Mouse (Mus musculus) testis, adult 2 months (tissue): ENCODE measurements around the gene Cryba1. TPM values are rescaled to one million over a fixed set of nuclear protein-coding genes. Genes with fewer than 3 reads are reported as not detected.
A peak's percentile ranks its signal among the peaks of the same experiment; 100 is the strongest.

ENCODE experiments used
- H3K27ac ChIP-seq: fragments of 200-500 bp; 2 replicates; pipeline ENCODE4 v1.5.1; 2012; ENCODE audit warnings: low read depth, low read length; ENCODE audit not compliant: control insufficient read depth, insufficient read depth
- H3K27me3 ChIP-seq: fragments of 200-500 bp; 2 replicates; pipeline ENCODE4 v1.6.1; 2012; ENCODE audit warnings: mild to moderate bottlenecking, low read length, moderate library complexity; ENCODE audit not compliant: control insufficient read depth, insufficient read depth
- H3K36me3 ChIP-seq: fragments of 200-500 bp; 2 replicates; pipeline ENCODE4 v1.6.1; 2012; ENCODE audit warnings: mild to moderate bottlenecking, low read length; ENCODE audit not compliant: control insufficient read depth, insufficient read depth
- H3K4me1 ChIP-seq: fragments of 200-500 bp; 2 replicates; pipeline ENCODE4 v1.6.1; 2012; ENCODE audit warnings: low read length; ENCODE audit not compliant: control insufficient read depth, insufficient read depth
- H3K4me3 ChIP-seq: fragments of 200-500 bp; 2 replicates; pipeline ENCODE4 v1.5.1; 2012; ENCODE audit warnings: low read depth, mild to moderate bottlenecking, low read length, moderate library complexity, mixed read lengths; ENCODE audit not compliant: control insufficient read depth
- CTCF ChIP-seq: fragments of 200-500 bp; IDR thresholded peaks from 2 replicates; pipeline ENCODE4 v1.5.1; 2012; ENCODE audit warnings: low read depth, mild to moderate bottlenecking, inconsistent platforms, low read length, moderate library complexity; ENCODE audit not compliant: control insufficient read depth, insufficient read depth, insufficient replicate concordance
- POLR2A ChIP-seq: fragments of 200-500 bp; IDR thresholded peaks from 2 replicates; pipeline ENCODE4 v1.6.1; 2012; ENCODE audit warnings: low read depth, mild to moderate bottlenecking, inconsistent platforms, low read length, moderate library complexity; ENCODE audit not compliant: control insufficient read depth
- polyA plus RNA-seq: library from polyadenylated mRNA; depleted of rRNA; stranded (reverse); fragments of >200 nt; gene quantifications from 2 replicates; pipeline ENCODE4 v1.2.3, GENCODE M21; 2012

The Cryba1 gene
- polyA plus RNA-seq, 1 experiment: not detected

DNA sequence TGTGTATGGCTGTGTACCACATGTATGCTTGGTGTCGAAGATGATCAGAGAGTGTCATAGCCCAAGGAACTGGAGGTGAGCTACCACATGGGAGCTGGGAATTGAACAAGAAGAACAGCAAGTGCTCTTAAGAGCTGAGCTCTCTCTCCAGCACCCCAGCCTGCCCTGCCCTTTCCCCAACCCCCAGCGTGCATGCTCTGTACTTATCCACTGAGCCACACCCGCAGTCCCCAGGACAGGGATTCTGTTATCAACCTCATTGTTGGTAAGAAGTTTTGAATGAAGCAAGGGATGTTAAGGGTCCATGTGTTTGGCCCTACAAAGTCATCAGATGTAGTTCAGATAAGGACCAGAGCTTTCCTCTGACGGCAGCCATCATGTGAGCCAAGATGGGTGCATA is 21.6 kb upstream of the Cryba1 start:
- Histone ChIP-seq H3K36me3 (no peaks in the 10 kb centered on the region), H3K27ac (no peak overlapping the region), H3K27me3 (no peaks in the 10 kb centered on the region), H3K4me1 (no peaks in the 10 kb centered on the region), H3K4me3 (no peak overlapping the region)
- TF ChIP-seq CTCF (no peak), POLR2A (no peak)

DNA sequence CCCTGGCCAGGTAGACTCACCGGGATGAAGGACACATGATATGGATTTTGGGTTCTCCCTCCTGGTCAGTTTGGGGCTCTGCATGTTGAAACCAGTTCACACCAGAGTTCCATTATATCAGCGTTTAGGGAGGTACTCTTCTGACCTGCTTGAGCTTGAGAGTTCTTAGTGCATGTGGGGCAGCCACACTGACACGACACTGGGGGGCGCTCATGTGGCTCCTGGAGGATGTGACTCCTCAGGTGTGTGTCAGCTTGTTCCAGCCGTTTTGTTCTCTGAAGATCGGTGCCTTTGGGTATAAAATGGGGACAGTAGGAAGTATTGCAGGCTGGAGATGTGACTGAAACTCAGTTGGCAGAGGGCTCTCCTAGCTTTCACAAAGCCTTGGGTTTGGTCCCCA is 18.9 kb upstream of the Cryba1 start:
- no peaks in the 10 kb centered on the region for H3K4me1 ChIP-seq
- no peaks in the 10 kb centered on the region for H3K36me3 ChIP-seq
- H3K27ac ChIP-seq: no peak overlapping the region
- no peaks in the 10 kb centered on the region for H3K27me3 ChIP-seq
- no peak overlapping the region for H3K4me3 ChIP-seq
- TF ChIP-seq POLR2A: no peak
- peak; percentile 15; the same call in 1 of the 2 replicates for TF ChIP-seq CTCF

DNA sequence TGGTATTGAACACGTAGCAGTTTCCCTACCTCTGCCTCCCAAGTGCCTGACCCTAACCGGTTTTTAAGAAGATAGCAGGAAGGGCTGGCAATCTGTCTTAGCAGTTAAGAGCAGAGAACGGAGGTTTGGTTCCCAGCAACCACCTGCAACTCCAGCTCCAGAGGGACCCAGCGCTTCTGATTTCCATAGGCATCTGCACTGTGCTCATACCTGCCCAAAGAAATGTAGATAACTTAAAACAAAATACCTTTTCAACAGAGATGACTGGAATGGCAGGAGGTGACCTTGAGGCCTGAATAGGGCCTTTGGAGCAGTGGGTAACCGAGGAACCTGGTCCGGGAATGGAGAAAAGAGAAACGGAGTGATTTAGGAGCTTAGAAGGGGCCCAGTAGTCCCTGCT is 13.5 kb upstream of the Cryba1 start:
- Histone ChIP-seq H3K36me3 (no peaks in the 10 kb centered on the region), H3K4me1 (no peaks in the 10 kb centered on the region), H3K27me3 (no peaks in the 10 kb centered on the region), H3K27ac (no peak overlapping the region), H3K4me3 (no peak overlapping the region)
- TF ChIP-seq CTCF: no peak
- TF ChIP-seq POLR2A: no peak

DNA sequence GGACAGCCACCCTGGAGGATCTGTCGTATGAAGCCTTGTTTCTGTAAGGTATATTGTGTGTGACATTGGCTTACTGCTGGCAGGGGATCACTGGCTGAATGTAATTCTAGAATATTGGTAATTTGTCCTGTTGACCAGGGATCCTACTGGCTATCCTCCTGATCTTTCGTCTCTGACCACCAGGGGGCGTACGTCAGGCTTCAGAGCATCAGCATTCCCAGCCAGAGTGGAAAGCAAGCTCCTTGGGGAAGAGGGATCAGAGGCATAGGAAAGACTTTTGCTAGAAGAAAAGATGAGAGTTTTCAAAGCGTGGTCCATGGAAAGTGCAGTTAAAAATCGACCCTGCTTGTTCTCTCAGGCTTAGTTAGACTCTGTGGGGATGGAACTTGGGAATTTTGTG is 12.2 kb upstream of the Cryba1 start:
- H3K27me3 ChIP-seq: no peaks in the 10 kb centered on the region
- H3K27ac ChIP-seq: no peak overlapping the region
- TF ChIP-seq CTCF (peak; percentile 95), POLR2A (no peak)
- no peaks in the 10 kb centered on the region for H3K36me3 ChIP-seq
- H3K4me1 ChIP-seq: no peaks in the 10 kb centered on the region
- H3K4me3 ChIP-seq: no peak overlapping the region

DNA sequence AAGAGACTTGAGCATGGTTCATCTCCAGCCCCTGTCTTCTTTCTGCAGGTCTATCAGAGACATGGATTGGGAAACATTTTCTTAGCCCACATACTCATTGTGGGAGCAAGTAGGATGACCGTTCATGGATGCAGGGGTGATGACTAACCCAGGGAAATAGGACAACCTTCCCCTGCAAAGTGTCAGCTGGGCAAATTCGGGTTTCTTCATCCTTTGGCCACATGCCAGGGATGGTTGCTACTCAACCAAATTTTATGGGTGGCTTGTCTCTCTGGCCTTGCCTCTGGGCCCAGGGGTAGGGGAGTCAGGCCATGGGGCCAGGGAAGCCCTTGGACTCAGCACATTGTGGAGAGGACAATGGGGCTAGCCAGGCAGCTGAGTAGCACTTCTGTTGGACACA is 3.5 kb upstream of the Cryba1 start:
- TF ChIP-seq CTCF (no peak), POLR2A (no peak)
- H3K27ac ChIP-seq: no peak overlapping the region

DNA sequence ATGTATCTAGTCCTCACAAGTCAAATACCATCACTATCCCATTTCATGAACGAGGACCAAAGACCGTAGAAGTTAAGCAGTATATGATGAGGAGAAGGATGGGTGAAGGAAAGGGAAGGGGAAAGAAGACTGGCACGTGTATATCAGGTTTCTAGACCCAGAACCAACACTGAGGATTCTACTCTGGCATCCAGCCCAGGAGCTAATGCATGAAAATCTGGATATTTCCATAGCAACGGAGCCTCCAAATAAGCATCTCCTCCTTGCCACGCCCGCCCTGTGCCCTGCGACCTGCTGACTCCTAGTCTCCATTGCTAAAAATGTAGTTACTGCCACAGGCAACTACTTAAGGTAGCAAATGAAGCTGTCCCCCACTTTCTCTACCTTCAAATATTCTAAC is 317 bp downstream of the Cryba1 start:
- TF ChIP-seq POLR2A: no peak
- no peaks in the 10 kb centered on the region for H3K4me1 ChIP-seq
- no peaks in the 10 kb centered on the region for H3K27me3 ChIP-seq
- H3K27ac ChIP-seq: no peak overlapping the region
- no peaks in the 10 kb centered on the region for H3K36me3 ChIP-seq
- no peak overlapping the region for H3K4me3 ChIP-seq

More for the DNA sequence above, 3.5 kb upstream of the Cryba1 start:
- H3K4me1 ChIP-seq: no peaks in the 10 kb centered on the region
- H3K36me3 ChIP-seq: no peaks in the 10 kb centered on the region
- no peak overlapping the region for H3K4me3 ChIP-seq
- H3K27me3 ChIP-seq: no peaks in the 10 kb centered on the region

DNA sequence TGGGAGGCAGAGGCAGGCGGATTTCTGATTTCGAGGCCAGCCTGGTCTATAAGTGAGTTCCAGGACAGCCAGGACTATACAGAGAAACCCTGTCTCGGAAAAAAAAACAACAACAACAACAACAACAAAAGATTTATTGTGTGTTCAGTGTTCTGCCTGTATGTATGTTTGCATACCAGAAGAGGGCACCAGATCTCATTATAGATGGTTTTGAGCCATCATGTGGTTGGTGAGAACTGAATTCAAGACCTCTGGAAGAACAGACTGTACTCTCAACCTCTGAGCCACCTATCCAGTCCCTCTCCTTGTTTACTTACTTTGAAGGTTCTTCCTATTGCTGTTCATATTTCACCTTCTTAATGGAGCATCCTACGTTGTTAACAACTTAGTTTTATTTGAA is 3.7 kb downstream of the Cryba1 start:
- no peak overlapping the region for H3K4me3 ChIP-seq
- no peaks in the 10 kb centered on the region; the same call in 1 of the 2 replicates for H3K36me3 ChIP-seq
- H3K27me3 ChIP-seq: no peaks in the 10 kb centered on the region
- no peaks in the 10 kb centered on the region for H3K4me1 ChIP-seq
- no peak overlapping the region for H3K27ac ChIP-seq
- no peak for TF ChIP-seq CTCF
- no peak for TF ChIP-seq POLR2A

DNA sequence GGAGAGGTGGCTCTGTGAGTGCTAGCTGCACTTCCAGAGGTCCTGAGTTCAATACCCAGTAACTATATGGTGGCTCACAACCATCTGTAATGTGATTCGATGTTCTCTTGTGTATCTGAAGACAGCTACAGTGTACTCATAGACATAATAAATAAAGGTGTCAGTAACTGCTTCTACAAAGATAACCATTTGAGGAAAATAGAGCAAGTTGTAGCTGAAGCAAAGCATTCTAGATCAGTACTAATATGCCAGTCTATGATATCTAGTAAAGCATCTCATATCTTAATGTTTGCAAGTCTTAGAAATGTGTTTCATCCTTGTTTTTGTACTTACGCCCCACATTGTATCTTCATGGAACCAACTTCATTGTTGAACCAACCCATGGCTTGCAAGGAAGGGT is 6.0 kb downstream of the Cryba1 start:
- no peaks in the 10 kb centered on the region for H3K27me3 ChIP-seq
- no peak overlapping the region for H3K4me3 ChIP-seq
- H3K4me1 ChIP-seq: no peaks in the 10 kb centered on the region
- H3K27ac ChIP-seq: no peak overlapping the region
- TF ChIP-seq CTCF (no peak), POLR2A (no peak)
- H3K36me3 ChIP-seq: no peaks in the 10 kb centered on the region; the same call in 1 of the 2 replicates
